Mouse (Mus musculus) ES-E14 (cell line): ENCODE results near the gene Cbr2. TPM values are rescaled to one million over a fixed set of nuclear protein-coding genes. Genes with fewer than 3 reads are reported as not detected.
"Not testable (repeated sequence)": the region's sequence is repeated elsewhere in the genome, so short reads cannot be mapped to it uniquely, and the experiment has no call there.

Experiments used
- DNase-seq: peaks from one replicate; pipeline ENCODE4 v3.0.0-alpha.2; 2013; ENCODE audit warnings: low read depth, low spot score
- H3K27ac ChIP-seq: 2 replicates; pipeline ENCODE4 v1.5.1; 2012; ENCODE audit warnings: low read depth, mild to moderate bottlenecking, low read length, moderate library complexity, mixed read lengths; ENCODE audit not compliant: poor library complexity, insufficient read depth, severe bottlenecking
- H3K36me3 ChIP-seq: 2 replicates; pipeline ENCODE4 v1.6.1; 2012; ENCODE audit warnings: mild to moderate bottlenecking, low read length, moderate library complexity, mixed read lengths; ENCODE audit not compliant: control insufficient read depth, poor library complexity, insufficient read depth, severe bottlenecking
- H3K4me1 ChIP-seq, 2 experiments: fragments of 150-350 bp in 1 of 2; sonication (generic) in 1 of 2; 2 replicates each; pipeline ENCODE4 v1.6.1; 2012; ENCODE audit warnings: low read length in 2 of 2, mild to moderate bottlenecking in 1 of 2, mixed read lengths in 1 of 2; ENCODE audit not compliant: control insufficient read depth in 2 of 2, insufficient read depth in 2 of 2, poor library complexity in 1 of 2
- H3K4me3 ChIP-seq, 2 experiments: fragments of 150-350 bp in 1 of 2; sonication (generic) in 1 of 2; 2 replicates each; pipeline ENCODE4 v1.5.1; 2012; ENCODE audit warnings: low read length in 2 of 2, low read depth in 1 of 2, mild to moderate bottlenecking in 1 of 2, mixed read lengths in 1 of 2; ENCODE audit not compliant: insufficient read depth in 1 of 2, poor library complexity in 1 of 2, severe bottlenecking in 1 of 2
- H3K9ac ChIP-seq: 2 replicates; pipeline ENCODE4 v1.6.1; 2012; ENCODE audit warnings: low read depth, mild to moderate bottlenecking, low read length, mixed read lengths; ENCODE audit not compliant: poor library complexity, insufficient read depth, severe bottlenecking
- H3K9me3 ChIP-seq: fragments of 150-350 bp; sonication (generic); 2 replicates; pipeline ENCODE4 v1.6.1; 2012; ENCODE audit warnings: low read depth, mild to moderate bottlenecking, low read length; ENCODE audit not compliant: control insufficient read depth, insufficient read depth
- CHD2 ChIP-seq: IDR thresholded peaks from 2 replicates; pipeline ENCODE4 v1.6.1; 2014; ENCODE audit warnings: mild to moderate bottlenecking, low read depth, low read length, inconsistent platforms
- HCFC1 ChIP-seq: IDR thresholded peaks from 2 replicates; pipeline ENCODE4 v1.6.1; 2012; ENCODE audit warnings: low read length, inconsistent platforms, borderline replicate concordance; ENCODE audit not compliant: insufficient read depth
- MAFK ChIP-seq: IDR thresholded peaks from 2 replicates; pipeline ENCODE4 v1.6.1; 2014; ENCODE audit warnings: mild to moderate bottlenecking, low read depth, low read length, inconsistent platforms; ENCODE audit not compliant: insufficient read depth
- ZC3H11A ChIP-seq: IDR thresholded peaks from 2 replicates; pipeline ENCODE4 v1.6.1; 2012; ENCODE audit warnings: low read depth, mild to moderate bottlenecking, inconsistent platforms, low read length, borderline replicate concordance
- ZNF384 ChIP-seq: IDR thresholded peaks from 2 replicates; pipeline ENCODE4 v1.6.1; 2012; ENCODE audit warnings: low read depth, low read length, inconsistent platforms
- in situ Hi-C, 2 experiments: fragments of 600-800 bp; cut with MboI; formaldehyde crosslinking; loops; one replicate each; pipeline ENCODE4 v1.15.1; 2025; ENCODE audit warnings: low sequenced_read_pairs in 2 of 2, inconsistent platforms in 1 of 2; ENCODE audit not compliant: unreplicated experiment in 2 of 2
- total RNA-seq: library from RNA; depleted of rRNA; stranded (reverse); fragments of 300-350 nt; gene quantifications from 2 replicates; pipeline ENCODE4 v1.2.3, GENCODE M21; 2012; rRNA removed

Cbr2 gene
- not detected in 2 replicates for total RNA-seq

DNA sequence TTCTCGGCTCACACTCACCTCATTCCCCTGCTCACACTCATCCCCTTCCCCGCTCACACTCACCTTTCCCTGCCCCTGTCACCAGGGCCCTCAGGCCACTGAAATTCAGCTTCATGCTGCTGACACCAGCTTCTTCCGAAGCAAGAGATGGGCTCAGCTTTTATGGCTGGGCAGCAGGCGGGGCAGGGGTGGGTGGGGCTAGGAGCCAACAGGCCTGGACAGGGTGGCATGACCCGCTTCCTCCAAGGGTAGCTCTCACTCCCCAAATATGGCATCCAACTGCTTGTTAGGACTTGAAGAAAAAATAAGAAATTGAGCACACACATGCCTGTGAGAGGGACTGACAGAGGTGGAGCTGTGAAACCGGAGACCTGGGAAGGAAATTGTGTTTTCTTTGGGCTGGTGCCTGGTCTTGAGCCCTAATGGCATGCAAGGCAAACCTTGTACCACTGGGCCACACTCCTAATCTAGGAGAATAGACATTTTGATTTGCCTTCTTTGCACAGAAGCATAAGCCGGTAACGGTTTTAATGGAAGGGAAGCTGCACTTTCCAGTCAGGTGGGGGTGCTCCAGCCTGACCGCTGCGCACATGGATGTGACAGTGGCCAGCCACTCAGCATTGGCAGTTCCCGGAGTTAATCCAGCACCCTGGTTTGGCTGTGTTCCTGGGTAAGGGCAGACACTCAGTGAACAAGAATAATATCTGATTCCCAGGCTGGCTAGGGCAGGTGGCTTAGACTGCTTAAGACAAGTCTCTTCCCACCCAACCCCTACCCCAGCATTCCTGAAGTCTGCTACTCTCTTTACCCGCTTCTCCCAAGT is at the start of gene Cbr2:
TSS of gene Cbr2 (minus strand) at position 257 of the 823 bp plus-strand sequence.
- H3K36me3 ChIP-seq, result no peaks in the 10 kb centered on the region
- peaks cover 3 to 10% of the 10 kb centered on the region in 2 experiments; a peak in 1 of 4 replicates for H3K4me1 ChIP-seq
- TF ChIP-seq MAFK (no peak), ZNF384 (no peak), ZC3H11A (no peak), HCFC1 (no peak), CHD2 (no peak)
- H3K9ac ChIP-seq, result no peak within 1 kb of the TSS
- in situ Hi-C loops, result no loop called here
- DNase-seq, result no peak
- no peak within 1 kb of the TSS for H3K4me3 ChIP-seq
- no peak within 1 kb of the TSS for H3K27ac ChIP-seq
- no peaks in the 10 kb centered on the region for H3K9me3 ChIP-seq

GRCm38 (mm10) chr11:120781361-120781760 is 49.4 kb upstream of the Cbr2 start:
- DNase-seq, H3K9ac ChIP-seq, H3K9me3 ChIP-seq, H3K27ac ChIP-seq, H3K4me3 ChIP-seq, in situ Hi-C loops, H3K36me3 ChIP-seq: not testable (repeated sequence)
- peaks cover 16 to 34% of the 10 kb centered on the region in 2 experiments for H3K4me1 ChIP-seq

DNA sequence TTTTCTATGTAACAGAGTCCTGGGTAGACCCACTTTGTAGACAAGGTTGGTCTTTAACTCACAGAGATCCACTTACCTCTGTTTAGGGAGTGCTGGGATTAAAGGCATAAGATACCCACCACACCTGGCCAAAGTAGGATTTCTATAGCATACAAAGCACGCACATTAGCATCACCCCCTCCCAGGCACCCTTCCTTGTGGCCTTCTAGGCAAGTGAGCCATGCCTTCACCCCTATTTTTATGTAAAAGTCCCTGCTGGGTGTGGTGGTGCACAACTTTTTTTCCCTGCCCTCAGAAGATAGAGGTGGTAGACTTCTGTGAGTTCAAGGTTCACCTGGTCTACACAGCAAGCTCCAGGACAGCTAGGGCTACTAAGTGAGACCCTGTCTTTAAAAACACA is 48.0 kb upstream of the Cbr2 start:
- no peak overlapping the region for H3K9ac ChIP-seq
- no peak overlapping the region for H3K4me3 ChIP-seq
- H3K9me3 ChIP-seq, result no peaks in the 10 kb centered on the region
- TF ChIP-seq ZNF384, result no peak
- no peak for TF ChIP-seq HCFC1
- no peak for TF ChIP-seq CHD2
- no peak for TF ChIP-seq MAFK
- TF ChIP-seq ZC3H11A, result no peak
- H3K4me1 ChIP-seq, result peaks cover 16 to 34% of the 10 kb centered on the region in 2 experiments
- no peak for DNase-seq
- in situ Hi-C loops, result loop anchor here in 1 of 2 experiments (5.0 kb wide), 1 partner anchor 53 kb away; the partner anchor contains the start of gene Dcxr
- 0 out of 2 replicates have a peak, but pooled peaks cover 5% of the 10 kb centered on the region for H3K36me3 ChIP-seq
- no peak overlapping the region for H3K27ac ChIP-seq

DNA sequence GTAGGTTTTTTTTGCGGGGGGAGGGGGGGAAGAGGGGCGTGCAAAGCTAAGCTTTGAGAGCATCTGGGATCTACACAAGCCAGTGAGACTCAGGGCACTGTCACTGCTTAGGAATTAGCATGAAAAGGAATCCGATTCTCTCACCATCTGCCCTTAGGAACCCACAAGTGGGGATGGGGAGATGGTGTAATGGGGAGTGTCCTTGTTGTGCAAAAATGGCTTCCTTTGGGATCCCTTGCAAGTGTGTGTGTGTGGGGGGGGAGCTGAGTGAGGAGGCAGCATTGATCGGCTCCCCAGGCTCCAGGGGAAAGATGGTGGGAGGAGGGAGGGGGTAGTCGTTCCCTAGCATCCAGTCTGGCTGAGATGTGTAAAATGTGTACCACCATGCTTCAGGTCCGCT is 45.2 kb upstream of the Cbr2 start:
- H3K4me3 ChIP-seq, result no peak overlapping the region
- in situ Hi-C loops, result loop anchor here in 1 of 2 experiments (5.0 kb wide), 1 partner anchor 50 kb away; the partner anchor contains the start of gene Dcxr
- no peak for TF ChIP-seq ZC3H11A
- TF ChIP-seq CHD2, result no peak
- no peak for TF ChIP-seq HCFC1
- TF ChIP-seq ZNF384, result no peak
- TF ChIP-seq MAFK, result no peak
- no peak for DNase-seq
- H3K4me1 ChIP-seq, result peaks cover 13 to 26% of the 10 kb centered on the region in 2 experiments
- H3K27ac ChIP-seq, result no peak overlapping the region
- H3K9me3 ChIP-seq, result no peaks in the 10 kb centered on the region
- no peak overlapping the region for H3K9ac ChIP-seq
- H3K36me3 ChIP-seq, result 0 out of 2 replicates have a peak, but pooled peaks cover 4% of the 10 kb centered on the region
